Mouse (Mus musculus) bone marrow, adult 2 months (tissue): ENCODE measurements around the gene Zfp423. TPM values are rescaled to one million over a fixed set of nuclear protein-coding genes. Genes with fewer than 3 reads are reported as not detected.

Experiments
- H3K27ac ChIP-seq: fragments of 200-500 bp; 2 replicates; pipeline ENCODE4 v1.5.1; 2012; ENCODE audit warnings: low read depth, mild to moderate bottlenecking, control low read depth, inconsistent platforms, low read length; ENCODE audit not compliant: control insufficient read depth, poor library complexity, insufficient read depth
- H3K4me1 ChIP-seq: fragments of 200-500 bp; 2 replicates; pipeline ENCODE4 v1.6.1; 2011; ENCODE audit warnings: low read length; ENCODE audit not compliant: control insufficient read depth, insufficient read depth
- H3K4me3 ChIP-seq: fragments of 200-500 bp; replicated peaks from 2 replicates; pipeline ENCODE3; 2011; ENCODE audit warnings: mild to moderate bottlenecking, low read depth, low read length, control low read depth; ENCODE audit not compliant: control insufficient read depth
- CTCF ChIP-seq: fragments of 200-500 bp; IDR thresholded peaks from 2 replicates; pipeline ENCODE4 v1.5.1; 2011; ENCODE audit warnings: low read length, control low read depth; ENCODE audit not compliant: control insufficient read depth, insufficient read depth
- POLR2A ChIP-seq: fragments of 200-500 bp; IDR thresholded peaks from 2 replicates; pipeline ENCODE4 v1.6.1; 2011; ENCODE audit warnings: low read depth, mild to moderate bottlenecking, control low read depth, low read length, borderline replicate concordance; ENCODE audit not compliant: control insufficient read depth
- WGBS: fragments of 180-500 bp; shearing (Covaris S2); methylation state at CpG from one replicate; pipeline ENCODE4 v1.1.7; 2018; 5-methylcytosine and 5-hydroxymethylcytosine counted together
- polyA plus RNA-seq: library from polyadenylated mRNA; stranded (reverse); fragments of >200 nt; gene quantifications from 2 replicates; pipeline ENCODE4 v1.2.4, GENCODE M21; 2011; ENCODE audit warnings: low replicate concordance; ENCODE audit not compliant: missing spikeins, insufficient read depth, insufficient read length

The Zfp423 gene
- polyA plus RNA-seq, 1 experiment: 1.8 TPM

DNA sequence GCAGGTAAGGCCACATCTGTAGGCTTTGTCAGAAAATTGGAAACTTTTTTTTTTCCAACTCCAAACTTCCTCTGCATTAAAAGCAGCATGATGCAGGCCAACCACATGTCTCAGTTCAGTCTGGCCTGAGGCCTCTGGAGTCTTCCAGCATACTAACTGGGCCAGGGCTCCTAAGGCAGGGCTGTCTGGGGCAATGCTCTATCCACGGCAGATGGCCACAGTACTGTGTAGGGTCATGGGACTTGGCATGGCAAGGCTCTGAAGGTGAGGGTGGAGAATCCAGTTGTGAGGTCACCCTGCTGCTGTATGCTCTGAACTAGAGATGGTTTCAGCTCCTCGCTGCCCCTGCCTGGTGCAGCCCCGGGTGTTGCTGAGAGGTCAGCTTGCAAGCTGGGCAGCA, 289.2 kb downstream of the Zfp423 start:
- Histone ChIP-seq H3K4me3 (no peak overlapping the region), H3K4me1 (no peaks in the 10 kb centered on the region), H3K27ac (no peak overlapping the region)
- no peak for TF ChIP-seq CTCF
- no peak for TF ChIP-seq POLR2A
- WGBS: 71% methylated on average over 3 of the region's 3 CpGs

DNA sequence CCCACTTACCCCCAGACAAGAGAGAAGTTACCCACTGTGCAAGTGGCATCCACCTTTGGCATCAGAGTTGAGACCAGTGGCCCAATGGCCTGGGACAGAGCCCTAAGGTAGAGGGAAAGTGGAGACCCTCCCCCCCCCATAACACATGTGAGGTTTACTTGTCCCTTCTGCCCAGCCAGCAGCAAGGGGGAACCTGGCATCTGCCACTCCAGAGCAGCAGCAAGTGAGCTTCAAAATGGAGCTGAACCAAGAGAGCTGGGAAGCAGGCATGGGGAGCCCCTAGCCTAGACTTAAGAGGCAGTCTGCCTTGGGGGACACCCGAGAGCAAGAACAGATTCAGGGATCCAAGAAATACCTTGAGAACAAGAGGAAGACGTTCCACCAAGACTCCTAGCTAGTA, 290.7 kb downstream of the Zfp423 start:
- Histone ChIP-seq H3K4me3 (no peak overlapping the region), H3K27ac (no peak overlapping the region), H3K4me1 (no peaks in the 10 kb centered on the region)
- 85% methylated on average over 2 of the region's 2 CpGs for WGBS
- TF ChIP-seq POLR2A: no peak
- TF ChIP-seq CTCF: no peak

DNA sequence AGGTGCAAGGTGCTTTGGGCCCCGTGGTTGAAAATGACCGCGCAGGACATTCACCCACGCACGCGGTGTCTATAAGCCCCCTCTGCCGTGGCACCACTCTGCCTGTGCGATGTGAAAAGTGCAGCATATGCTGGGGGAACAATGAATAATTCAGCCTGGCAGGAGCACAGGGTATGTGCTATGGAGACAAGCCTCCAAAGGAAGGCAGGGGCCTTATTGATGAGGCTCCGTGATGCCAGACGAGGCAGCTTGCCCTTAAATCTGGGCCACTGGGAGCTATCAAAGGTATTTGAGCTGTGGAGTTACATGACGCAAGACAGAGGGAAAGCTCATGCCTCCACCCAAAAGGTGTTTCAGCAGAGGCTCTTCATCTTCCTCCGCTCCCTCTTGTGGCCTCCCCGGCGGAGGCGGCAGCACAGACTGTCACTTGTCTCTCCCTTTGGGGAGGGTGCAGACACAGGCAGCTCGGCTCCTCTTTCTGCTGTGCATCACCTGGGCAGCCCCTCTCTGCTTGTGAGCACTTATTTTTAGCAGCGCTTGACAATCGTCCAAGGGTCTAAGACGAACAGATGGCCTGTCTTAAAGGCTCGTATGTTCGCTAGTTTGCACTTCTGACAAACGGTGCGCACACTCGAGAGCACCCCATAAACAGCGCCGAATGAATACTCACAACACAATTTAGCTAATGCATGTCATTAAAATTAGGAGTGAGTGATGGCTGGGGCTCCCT, 291.3 kb downstream of the Zfp423 start:
- H3K4me1 ChIP-seq: no peaks in the 10 kb centered on the region
- no peak for TF ChIP-seq POLR2A
- TF ChIP-seq CTCF: no peak
- H3K4me3 ChIP-seq: no peak overlapping the region
- H3K27ac ChIP-seq: no peak overlapping the region
- WGBS: 87% methylated on average over 26 of the region's 26 CpGs

GRCm38 (mm10) chr8:87667297-87667696, 292.1 kb downstream of the Zfp423 start:
- Histone ChIP-seq H3K27ac (no peak overlapping the region), H3K4me1 (no peaks in the 10 kb centered on the region; the same call in 1 of the 2 replicates), H3K4me3 (no peak overlapping the region)
- TF ChIP-seq POLR2A: no peak
- no peak for TF ChIP-seq CTCF
- WGBS: 83% methylated on average over 6 of the region's 6 CpGs

DNA sequence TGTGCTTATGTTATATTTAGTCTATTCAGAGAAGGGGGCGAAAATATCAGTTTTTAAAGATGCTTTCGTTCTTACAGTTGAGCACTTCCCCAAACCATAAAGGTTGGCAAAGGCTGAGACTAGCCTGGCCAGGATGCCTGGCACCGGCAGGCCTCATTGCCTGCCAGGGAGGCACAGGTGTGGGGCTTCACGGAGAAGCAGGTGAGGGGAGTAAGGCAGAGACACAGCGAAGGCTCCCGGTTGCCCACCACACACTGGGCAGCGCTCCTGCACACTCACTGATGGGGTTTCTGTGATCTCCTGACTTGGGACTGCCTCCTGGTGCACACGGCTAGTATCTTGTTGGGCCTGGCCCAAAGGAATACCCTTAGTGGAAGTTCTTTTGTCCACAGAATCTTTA, 294.1 kb downstream of the Zfp423 start:
- H3K4me3 ChIP-seq: no peak overlapping the region
- no peaks in the 10 kb centered on the region; the same call in 1 of the 2 replicates for H3K4me1 ChIP-seq
- no peak overlapping the region for H3K27ac ChIP-seq
- WGBS: 69% methylated on average over 8 of the region's 8 CpGs
- no peak for TF ChIP-seq POLR2A
- TF ChIP-seq CTCF: no peak

GRCm38 (mm10) chr8:87664217-87664509, 295.2 kb downstream of the Zfp423 start:
- H3K4me3 ChIP-seq: no peak overlapping the region
- 62% methylated on average over 2 of the region's 2 CpGs for WGBS
- TF ChIP-seq POLR2A: no peak
- H3K4me1 ChIP-seq: no peaks in the 10 kb centered on the region; the same call in 1 of the 2 replicates
- H3K27ac ChIP-seq: no peak overlapping the region

- no peaks in the 10 kb centered on the region; the same call in 1 of the 2 replicates for H3K4me1 ChIP-seq
- WGBS: 7% methylated on average over 18 of the region's 18 CpGs
- no peak overlapping the region for H3K4me3 ChIP-seq
- TF ChIP-seq CTCF: peak; percentile 62
- TF ChIP-seq POLR2A: no peak
- no peak overlapping the region for H3K27ac ChIP-seq
These were observed 295.8 kb downstream of the Zfp423 start for GRCm38 (mm10) chr8:87663349-87664216.

DNA sequence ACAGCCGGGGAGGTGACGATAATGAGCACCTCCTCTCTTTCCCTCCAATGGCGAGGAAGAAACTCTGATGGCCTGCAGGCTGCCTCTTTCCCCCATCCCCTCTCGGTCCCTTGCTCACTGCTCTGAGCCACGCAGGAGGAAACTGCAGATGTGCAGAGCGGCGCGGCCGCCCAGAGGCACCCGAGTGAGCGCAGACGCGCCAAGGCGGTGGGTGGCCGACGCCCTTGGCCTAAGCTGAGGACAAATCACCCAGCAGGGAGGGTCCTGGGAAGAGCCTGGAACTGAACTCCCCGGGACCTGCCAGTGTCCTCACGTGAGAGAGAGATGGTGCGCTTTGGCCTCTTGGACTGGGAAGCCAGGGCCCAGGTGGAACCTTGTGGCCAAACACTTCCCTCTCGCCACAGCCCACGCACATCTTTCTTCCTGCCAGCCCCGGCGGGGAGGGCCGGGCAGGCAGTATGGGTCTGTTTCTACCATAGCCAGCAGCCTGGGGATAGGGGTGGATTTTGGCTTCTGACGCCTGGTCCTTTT, 296.5 kb downstream of the Zfp423 start:
- TF ChIP-seq POLR2A: no peak
- TF ChIP-seq CTCF: no peak
- Histone ChIP-seq H3K4me1 (no peaks in the 10 kb centered on the region; the same call in 1 of the 2 replicates), H3K4me3 (no peak overlapping the region), H3K27ac (no peak overlapping the region)
- 4% methylated on average over 25 of the region's 25 CpGs for WGBS
